Mouse (Mus musculus) small intestine, adult 2 months (tissue): ENCODE measurements around the gene Arnt.

Experiments used
- CTCF ChIP-seq: fragments of 200-500 bp; IDR thresholded peaks from 2 replicates; pipeline ENCODE4 v1.5.1; 2012; ENCODE audit warnings: low read depth, mild to moderate bottlenecking, control low read depth, inconsistent platforms, low read length, moderate library complexity, mixed read lengths; ENCODE audit not compliant: insufficient replicate concordance, insufficient read length; ENCODE audit errors: extremely low read depth
- POLR2A ChIP-seq: fragments of 200-500 bp; IDR thresholded peaks from 2 replicates; pipeline ENCODE4 v1.6.1; 2012; ENCODE audit warnings: low read depth, mild to moderate bottlenecking, control low read depth, inconsistent platforms, low read length, moderate library complexity

DNA sequence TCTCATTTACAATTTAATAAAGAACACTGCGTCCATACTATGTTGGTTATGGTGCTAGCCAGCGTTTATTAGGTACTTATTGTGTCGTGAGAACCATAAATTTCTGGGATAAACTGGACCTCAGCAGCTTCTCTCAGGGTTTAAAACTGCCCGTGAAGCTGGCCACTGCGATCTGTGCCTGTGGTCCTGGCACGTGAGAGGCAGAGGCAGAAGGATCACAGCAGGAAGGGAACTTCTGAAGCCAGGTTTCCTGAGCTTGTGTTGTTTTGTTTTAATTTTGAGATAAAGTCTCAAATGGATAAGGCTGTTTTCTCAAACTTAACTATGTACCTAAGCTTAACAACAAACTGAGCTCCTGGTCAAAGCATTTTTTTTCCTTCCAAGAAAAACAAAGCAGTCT lies 75.2 kb downstream of the Arnt start:
- TF ChIP-seq CTCF (no peak), POLR2A (no peak)
